Mouse (Mus musculus) heart, postnatal 36 days (tissue): ENCODE results near the gene Gps1. TPM values are rescaled to one million over a fixed set of nuclear protein-coding genes. Genes with fewer than 3 reads are reported as not detected.
A peak's percentile ranks its signal among the peaks of the same experiment; 100 is the strongest.
"Not testable (repeated sequence)": the region's sequence is repeated elsewhere in the genome, so short reads cannot be mapped to it uniquely, and the experiment has no call there.

ENCODE experiments used
- DNase-seq, 2 experiments: peaks; one replicate each; pipeline ENCODE4 v3.0.0; 2021 to 2022
- intact Hi-C: fragments of 180-260 bp; cut with DNase I; formaldehyde crosslinking; loops from one replicate; pipeline ENCODE4 v1.15.1; 2025
- total RNA-seq, 2 experiments: library from RNA; stranded (reverse); gene quantifications; 2 replicates each; pipeline ENCODE4 v1.2.3; 2021

Gene Gps1
- total RNA-seq, 2 experiments from 2014 or later, result 54.6 to 58.4 TPM

DNA sequence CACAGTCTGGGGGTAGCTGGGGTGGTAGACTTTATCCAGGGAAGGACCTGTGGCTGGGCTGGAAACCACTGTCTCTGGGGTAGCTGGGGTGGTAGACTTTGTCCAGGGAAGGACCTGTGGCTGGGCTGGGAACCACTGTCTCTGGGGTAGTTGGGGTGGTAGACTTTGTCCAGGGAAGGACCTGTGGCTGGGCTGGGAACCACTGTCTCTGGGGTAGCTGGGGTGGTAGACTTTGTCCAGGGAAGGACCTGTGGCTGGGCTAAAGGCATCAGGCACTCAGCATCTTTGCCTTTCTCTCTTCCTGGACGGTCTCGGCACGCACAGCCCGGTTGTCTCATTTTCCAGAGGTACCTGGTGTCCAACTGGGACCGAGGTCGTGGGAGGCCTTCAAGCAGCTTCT lies 2.7 kb upstream of the Gps1 start:
- intact Hi-C loops, DNase-seq: not testable (repeated sequence)

- intact Hi-C loops, result no loop called here
- no peak for DNase-seq
These were observed 527 bp upstream of the Gps1 start for GRCm38 (mm10) chr11:120783426-120784063.

- no peak for DNase-seq
- intact Hi-C loops, result no loop called here
These were observed 1.1 kb downstream of the Gps1 start for GRCm38 (mm10) chr11:120785145-120785544.

DNA sequence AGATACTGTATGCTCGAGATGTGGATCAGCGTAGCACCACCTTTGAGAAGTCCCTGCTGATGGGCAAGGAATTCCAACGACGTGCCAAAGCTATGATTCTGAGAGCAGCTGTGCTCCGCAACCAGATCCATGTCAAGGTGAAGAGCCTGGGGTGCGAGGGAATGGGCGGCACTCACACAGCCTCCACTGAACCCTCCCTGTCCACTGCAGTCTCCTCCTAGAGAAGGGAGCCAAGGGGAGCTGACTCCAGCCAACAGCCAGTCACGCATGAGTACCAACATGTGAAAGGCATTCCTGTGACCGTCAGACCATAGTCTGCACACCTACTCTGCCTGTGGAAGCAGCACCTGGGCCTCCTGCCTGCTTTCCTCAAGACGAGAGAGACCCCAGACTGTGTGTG lies 4.4 kb downstream of the Gps1 start:
- intact Hi-C loops, DNase-seq: not testable (repeated sequence)

DNA sequence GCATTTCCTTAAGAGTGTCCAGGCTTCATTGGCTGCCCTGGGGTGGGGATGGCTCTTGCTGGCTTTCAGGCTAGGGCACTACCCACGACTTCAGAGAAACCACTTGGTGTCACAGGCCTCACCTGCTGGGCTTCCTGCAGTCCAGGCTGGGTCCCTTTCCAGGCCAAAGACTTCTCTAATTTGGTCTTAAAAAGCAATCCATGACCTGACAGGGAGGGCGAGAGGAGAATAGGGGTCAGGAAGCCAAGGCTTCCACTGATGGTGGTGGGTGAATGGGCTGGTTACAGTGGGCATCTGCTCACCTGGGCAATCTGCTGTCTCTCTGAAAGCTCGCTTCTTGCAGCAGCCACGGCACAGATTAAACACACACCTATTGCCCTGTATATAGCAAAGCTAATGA lies 5.3 kb downstream of the Gps1 start:
- no peak for DNase-seq
- intact Hi-C loops, result no loop called here

DNA sequence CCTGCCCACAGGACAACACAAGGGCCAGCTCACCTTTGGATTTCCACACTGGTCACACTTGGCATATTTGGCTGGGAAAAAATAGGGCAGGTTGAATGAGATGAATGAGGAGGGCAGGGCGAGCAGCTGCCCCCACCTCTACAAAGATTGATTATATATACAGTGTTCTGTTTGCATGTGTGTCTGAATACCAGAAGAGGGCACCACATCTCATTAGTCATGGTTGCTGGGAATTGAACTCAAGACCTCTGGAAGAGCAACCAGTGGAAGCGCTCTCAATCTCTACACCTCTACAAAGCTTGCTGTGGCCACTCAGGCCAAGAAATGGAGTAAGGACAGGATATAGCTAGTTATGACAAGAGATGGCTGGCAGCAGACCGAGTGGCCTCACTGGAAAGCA lies 5.7 kb downstream of the Gps1 start:
- no peak for DNase-seq
- intact Hi-C loops, result no loop called here

DNA sequence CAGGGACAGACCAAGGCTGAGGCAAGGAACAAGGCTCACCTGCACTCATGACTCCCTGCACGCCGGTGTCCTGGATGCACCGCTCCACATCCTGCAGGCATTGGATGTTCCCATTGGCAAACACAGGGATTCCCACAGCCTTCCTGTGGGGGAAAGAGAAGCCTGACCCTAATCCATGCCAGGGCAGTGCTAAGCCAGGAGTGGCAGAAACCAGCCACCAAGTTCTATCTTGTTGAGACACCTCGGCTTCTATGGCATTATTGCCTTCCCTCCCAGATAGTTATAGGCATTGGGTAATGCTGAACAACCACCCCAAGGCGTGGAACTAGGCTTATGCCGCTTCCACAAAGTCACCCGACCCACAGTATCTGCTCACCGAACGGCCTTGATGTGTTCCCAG lies 8.6 kb downstream of the Gps1 start:
- intact Hi-C loops, result no loop called here
- no peak for DNase-seq

GRCm38 (mm10) chr11:120795756-120796613 lies 11.9 kb downstream of the Gps1 start, which contains the start of gene Dus1l:
TSS of gene Dus1l (minus strand) at chr11:120796403.
- DNase-seq, result peak; percentile 98 to 99
- intact Hi-C loops, result loop anchor here (5.0 kb wide), 1 partner anchor 196 kb away; the partner anchor contains the start of gene Csnk1d

GRCm38 (mm10) chr11:120796614-120796946 lies 12.5 kb downstream of the Gps1 start:
- intact Hi-C loops, result loop anchor here (5.0 kb wide), 1 partner anchor 196 kb away; the partner anchor contains the start of gene Csnk1d
- DNase-seq, result no peak

DNA sequence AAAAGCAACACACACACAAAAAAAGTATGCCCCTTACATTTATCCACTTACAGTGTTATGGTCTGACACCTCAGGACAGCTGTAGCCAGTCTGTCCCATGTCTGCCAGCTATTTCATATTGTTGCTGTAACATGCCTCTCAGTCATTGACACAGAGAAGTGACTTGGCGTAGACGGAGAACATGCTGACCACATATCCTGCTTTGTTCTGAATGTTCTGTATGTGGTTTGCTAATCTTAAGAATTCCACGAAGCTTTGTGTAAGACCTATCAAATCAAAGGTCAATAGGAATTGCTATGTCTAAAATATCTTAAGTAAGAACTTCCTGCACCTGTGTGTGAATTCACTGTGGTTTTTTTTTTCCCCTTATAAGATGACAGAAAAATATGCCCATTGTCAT lies 14.2 kb downstream of the Gps1 start:
- intact Hi-C loops, result loop anchor here (5.0 kb wide), 1 partner anchor 194 kb away; the partner anchor contains the start of gene Csnk1d
- DNase-seq, result no peak

GRCm38 (mm10) chr11:120799316-120799890 lies 15.3 kb downstream of the Gps1 start:
- no peak for DNase-seq
- intact Hi-C loops, result loop anchor here (5.0 kb wide), 1 partner anchor 193 kb away; the partner anchor contains the start of gene Csnk1d

DNA sequence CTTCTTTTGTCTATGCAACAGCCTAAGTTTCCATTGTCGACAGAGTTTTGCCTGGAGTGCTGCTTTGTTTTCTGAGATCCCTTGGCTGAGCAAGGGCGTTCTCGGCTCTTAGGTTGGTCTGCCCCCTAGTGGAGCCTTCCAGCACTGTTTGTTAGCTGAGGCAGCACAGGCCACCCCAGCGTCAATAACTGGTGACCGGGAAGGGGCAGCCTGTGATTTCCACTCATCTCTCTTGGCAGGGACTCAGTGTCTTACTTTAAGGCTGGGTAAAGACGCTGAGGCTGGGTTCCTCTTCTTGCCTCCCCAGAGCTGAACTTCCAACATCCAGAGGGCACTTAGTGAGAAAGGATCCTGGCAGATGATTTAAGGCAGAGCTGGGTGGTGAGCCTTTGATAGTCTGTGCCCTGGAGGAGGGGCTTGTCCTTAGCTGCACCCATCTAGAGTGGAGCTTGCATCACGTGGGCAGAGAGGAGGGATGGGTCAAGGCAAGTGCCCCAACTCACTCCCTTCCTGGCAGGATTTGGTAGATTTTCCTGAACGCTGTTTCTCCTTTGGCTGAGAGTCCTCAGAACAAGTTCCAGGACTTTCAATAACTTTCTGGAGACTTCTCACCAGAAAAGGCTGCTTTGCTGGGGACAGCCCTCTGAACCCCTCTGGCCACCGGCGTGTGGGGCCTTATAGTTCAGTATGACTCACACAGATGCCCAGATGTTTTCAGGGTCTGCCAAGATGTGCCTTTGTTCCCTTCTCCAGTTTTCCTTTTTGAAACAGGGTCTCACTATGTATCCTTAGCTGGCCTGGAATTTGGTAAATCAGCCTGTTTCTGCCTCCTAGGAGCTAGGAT lies 16.2 kb downstream of the Gps1 start:
- DNase-seq, result peak; percentile 89 to 92
- intact Hi-C loops, result loop anchor here (5.0 kb wide), 1 partner anchor 102 kb away; no protein-coding TSS in a partner anchor

DNA sequence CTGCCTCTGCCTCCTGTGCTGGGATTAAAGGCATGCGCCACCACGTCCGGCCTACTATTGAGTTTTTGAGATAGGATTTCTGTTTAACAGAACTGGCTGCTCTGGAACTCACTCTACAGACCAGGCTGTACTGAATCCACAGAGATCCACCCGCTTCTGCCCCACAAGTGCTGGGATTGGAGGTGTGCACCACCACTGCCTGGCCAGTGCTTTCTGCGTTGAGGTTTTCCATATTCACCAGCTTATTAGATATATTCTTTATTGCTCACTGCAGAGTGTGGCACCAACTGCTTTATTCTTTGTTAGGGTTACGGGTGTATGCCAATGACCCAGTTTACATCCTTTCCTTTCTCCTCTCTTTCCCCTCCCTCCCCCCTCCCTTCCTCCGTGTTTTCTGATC lies 20.2 kb downstream of the Gps1 start:
- intact Hi-C loops, result loop anchor here (5.0 kb wide), 1 partner anchor 98 kb away; no protein-coding TSS in a partner anchor
- DNase-seq, result no peak

GRCm38 (mm10) chr11:120804769-120805168 lies 20.7 kb downstream of the Gps1 start:
- intact Hi-C loops, result loop anchor here (5.0 kb wide), 1 partner anchor 98 kb away; no protein-coding TSS in a partner anchor
- no peak for DNase-seq

DNA sequence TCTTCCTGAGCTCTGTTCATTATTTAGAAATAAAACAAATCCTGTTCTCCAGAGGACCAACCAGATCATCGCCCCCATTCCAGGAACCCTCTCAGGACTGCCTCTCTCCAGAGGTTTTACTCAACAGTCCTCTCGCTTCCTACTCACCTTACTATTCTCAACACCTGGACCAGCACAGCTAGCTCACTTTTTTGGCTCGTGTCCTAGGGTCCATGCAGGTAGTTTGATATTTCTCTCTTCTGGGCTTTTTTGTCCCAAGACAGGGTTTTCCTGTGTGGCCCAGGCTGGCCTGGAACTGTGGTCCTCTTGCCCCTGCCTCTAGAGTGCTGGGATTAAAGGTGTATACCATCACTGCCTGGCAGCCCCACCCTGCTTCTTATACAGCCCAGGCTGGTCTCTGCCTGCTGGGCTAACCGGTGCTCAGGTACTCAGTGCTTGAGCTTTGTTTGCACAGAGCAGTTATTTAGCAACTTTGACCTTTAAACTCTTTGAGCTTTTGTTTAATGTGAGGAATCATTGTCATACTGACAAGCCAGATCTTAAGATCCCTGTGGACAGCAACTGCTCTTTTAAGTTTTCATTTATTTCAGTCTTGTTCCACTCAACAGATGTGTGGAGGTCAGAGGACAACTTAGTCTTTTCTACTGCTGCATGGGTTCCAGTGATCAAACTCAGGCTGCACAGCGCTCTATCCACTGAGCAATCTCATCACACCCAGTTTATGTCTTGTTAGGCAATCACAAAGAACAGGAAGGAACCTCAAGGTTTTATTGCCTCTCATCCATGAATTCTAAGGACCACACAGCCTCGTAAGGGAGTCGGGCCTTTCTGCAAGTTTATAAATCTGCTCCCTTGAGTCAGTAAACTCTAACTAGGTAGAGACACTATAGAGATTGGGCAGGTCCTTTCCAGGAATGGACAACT lies 21.6 kb downstream of the Gps1 start:
- intact Hi-C loops, result no loop called here
- no peak for DNase-seq

DNA sequence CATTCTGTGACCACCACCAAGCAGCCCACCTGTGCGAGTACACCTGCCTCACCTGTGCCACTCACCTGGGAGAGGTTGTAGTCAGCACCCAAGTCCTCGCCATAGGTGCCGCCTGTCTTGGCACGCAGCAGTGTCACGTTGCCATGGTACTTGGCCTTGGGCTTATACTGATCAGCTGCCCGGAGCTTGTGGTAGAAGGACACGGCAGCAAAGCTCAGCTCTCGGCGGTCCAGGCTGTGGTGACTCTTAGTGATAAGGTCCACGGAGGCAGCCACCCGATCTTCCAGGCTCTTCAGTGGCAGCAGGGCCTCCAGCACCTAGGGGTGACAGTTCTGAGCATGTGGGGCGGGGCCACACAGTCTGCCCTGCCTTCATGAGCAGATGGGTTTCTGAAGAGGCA lies 23.9 kb downstream of the Gps1 start:
- no peak for DNase-seq
- intact Hi-C loops, result no loop called here

DNA sequence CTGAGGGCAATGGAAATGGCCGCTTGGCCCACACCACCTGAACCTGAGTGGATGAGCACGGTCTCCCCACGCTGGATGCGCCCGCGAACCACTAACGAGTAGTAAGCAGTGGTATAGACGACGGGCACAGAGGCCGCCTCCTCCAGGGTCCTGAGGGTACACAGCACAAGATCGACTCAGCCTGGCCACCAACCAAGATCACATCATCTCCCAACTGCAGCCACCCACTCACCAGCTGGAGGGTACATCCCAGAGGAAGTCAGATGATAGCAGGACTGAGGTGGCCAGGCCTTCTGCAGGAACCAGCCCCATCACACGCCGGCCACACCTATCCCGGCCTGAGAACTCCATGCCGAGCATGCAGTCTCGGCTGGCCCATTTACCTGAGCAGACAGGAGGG lies 28.0 kb downstream of the Gps1 start:
- DNase-seq, result no peak
- intact Hi-C loops, result no loop called here

GRCm38 (mm10) chr11:120817358-120817757 lies 33.3 kb downstream of the Gps1 start:
- intact Hi-C loops, result no loop called here
- DNase-seq, result no peak

- intact Hi-C loops, result no loop called here
These were observed 34.2 kb downstream of the Gps1 start for GRCm38 (mm10) chr11:120818251-120818650.

More at GRCm38 (mm10) chr11:120818251-120818650, 34.2 kb downstream of the Gps1 start:
- DNase-seq, result no peak
